Mouse (Mus musculus) erythroblast, embryonic 14.5 days (primary cell): ENCODE data around the gene Dock6.

Source experiments
- GATA1 ChIP-seq: IDR thresholded peaks from 2 replicates; pipeline ENCODE4 v1.6.1; 2012; ENCODE audit warnings: low read length, inconsistent platforms, mixed read lengths
- TAL1 ChIP-seq: IDR thresholded peaks from 3 replicates; pipeline ENCODE4 v1.6.1; 2012; ENCODE audit warnings: low read length, inconsistent platforms, mixed read lengths

DNA sequence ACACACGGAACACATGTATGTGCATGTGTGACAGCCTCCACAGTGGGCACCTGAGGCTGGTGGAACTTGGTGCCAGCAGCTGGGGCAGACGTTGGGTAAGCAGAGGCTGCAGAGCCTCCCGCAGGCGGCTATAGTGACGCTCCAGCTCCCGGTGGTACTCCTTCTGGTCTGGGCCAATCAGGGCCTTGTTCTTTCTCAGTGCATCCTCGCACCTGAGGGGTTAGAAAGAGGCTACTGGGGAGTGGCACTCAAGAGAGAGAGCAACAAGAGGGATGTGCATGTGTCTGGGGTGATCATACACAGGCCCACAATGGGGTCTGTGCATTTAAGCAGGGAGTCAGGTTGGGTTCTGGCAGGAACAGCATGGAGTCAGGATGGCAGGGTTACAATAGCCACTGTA is 51.3 kb downstream of the Dock6 start:
- TF ChIP-seq TAL1 (no peak), GATA1 (no peak)
